In the genomic region with DNA sequence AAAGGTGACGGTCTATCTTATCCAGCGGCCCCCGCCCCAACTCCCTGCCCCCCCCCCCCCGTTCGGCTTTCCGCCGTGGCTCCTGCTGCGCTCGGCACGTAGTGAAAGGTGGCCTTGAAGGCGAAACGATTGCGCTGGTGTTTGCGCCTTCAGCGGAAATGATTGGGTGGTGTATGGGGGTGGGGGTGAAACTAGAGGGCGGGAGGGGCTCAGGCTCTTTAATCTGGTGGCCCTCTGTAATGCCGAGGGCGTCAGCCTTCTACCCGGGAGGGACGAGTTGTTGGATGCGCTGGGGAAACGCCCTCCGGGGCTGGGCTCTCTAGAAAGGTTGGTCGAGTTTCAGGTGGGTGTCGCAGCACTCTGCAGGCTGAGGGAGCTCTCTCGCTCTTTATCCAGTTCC, we compare ENCODE assay signal across 8 mouse cellular contexts. TPM values are rescaled to one million over a fixed set of nuclear protein-coding genes. Genes with fewer than 3 reads are reported as not detected.
DNase-seq lines count a peak whose midpoint lies in the region; ATAC-seq lines count a peak whose summit lies in the region.

No protein-coding gene starts in this region.

- H3K4me3 ChIP-seq in neural tube, embryonic 11.5 days (ENCODE audit: low read depth, low read length), result peak overlapping the region; percentile 85
- peak overlapping the region; percentile 91 for H3K4me3 ChIP-seq in intestine, embryonic 16.5 days (ENCODE audit: low read length)
- peak overlapping the region; percentile 87 for H3K4me3 ChIP-seq in liver, embryonic 12.5 days
- H3K4me3 ChIP-seq in stomach, embryonic 14.5 days (ENCODE audit: low read depth, low read length), result peak overlapping the region; percentile 86

- peak; percentile 52 for DNase-seq in neural tube, embryonic 11.5 days (ENCODE audit: low spot score)
- no peak for DNase-seq in neural tube, embryonic 10.5 days (ENCODE audit: extremely low spot score, low spot score)
- peak; percentile 73 for DNase-seq in embryo, embryonic 10 days (ENCODE audit: low spot score)
- peak; percentile 99 for DNase-seq in heart, adult 11 months

- no peaks in the 10 kb centered on the region for H3K9me3 ChIP-seq in neural tube, embryonic 11.5 days (ENCODE audit: control insufficient read depth, low read length)
- H3K9me3 ChIP-seq in intestine, embryonic 16.5 days (ENCODE audit: control insufficient read depth, low read length), result no peaks in the 10 kb centered on the region
- H3K9me3 ChIP-seq in liver, embryonic 12.5 days (replicated peaks), result no peaks in the 10 kb centered on the region
- H3K9me3 ChIP-seq in stomach, embryonic 14.5 days (ENCODE audit: control insufficient read depth, low read depth, low read length), result no peaks in the 10 kb centered on the region

- H3K36me3 ChIP-seq in neural tube, embryonic 11.5 days (ENCODE audit: control insufficient read depth, insufficient read depth, low read length), result peaks cover 2% of the 10 kb centered on the region; the same call in 1 of the 2 replicates
- no peaks in the 10 kb centered on the region for H3K36me3 ChIP-seq in intestine, embryonic 16.5 days (ENCODE audit: control insufficient read depth, insufficient read depth, low read length)
- H3K36me3 ChIP-seq in liver, embryonic 12.5 days, result peaks cover 13% of the 10 kb centered on the region
- H3K36me3 ChIP-seq in stomach, embryonic 14.5 days (ENCODE audit: control insufficient read depth, insufficient read depth, low read length), result no peaks in the 10 kb centered on the region

- peak overlapping the region; percentile 98 for H3K9ac ChIP-seq in neural tube, embryonic 11.5 days (ENCODE audit: low read length)
- H3K9ac ChIP-seq in intestine, embryonic 16.5 days (ENCODE audit: low read depth, low read length), result peak overlapping the region; percentile 99
- peak overlapping the region; percentile 88 for H3K9ac ChIP-seq in liver, embryonic 12.5 days
- peak overlapping the region; percentile 97 for H3K9ac ChIP-seq in stomach, embryonic 14.5 days (replicated peaks; ENCODE audit: low read depth, low read length)

- H3K4me1 ChIP-seq in neural tube, embryonic 11.5 days (ENCODE audit: control insufficient read depth, insufficient read depth, low read length), result peaks cover 22% of the 10 kb centered on the region
- peaks cover 45% of the 10 kb centered on the region for H3K4me1 ChIP-seq in intestine, embryonic 16.5 days (ENCODE audit: control insufficient read depth, insufficient read depth, low read length)
- peaks cover 63% of the 10 kb centered on the region for H3K4me1 ChIP-seq in liver, embryonic 12.5 days
- peaks cover 28% of the 10 kb centered on the region for H3K4me1 ChIP-seq in stomach, embryonic 14.5 days (ENCODE audit: control insufficient read depth, insufficient read depth, low read length)

- peak overlapping the region; percentile 93 for H3K4me2 ChIP-seq in neural tube, embryonic 11.5 days (ENCODE audit: low read depth)
- H3K4me2 ChIP-seq in intestine, embryonic 16.5 days (ENCODE audit: low read depth, low read length), result peak overlapping the region; percentile 87
- H3K4me2 ChIP-seq in liver, embryonic 12.5 days, result peak overlapping the region; percentile 90
- peak overlapping the region; percentile 76 for H3K4me2 ChIP-seq in stomach, embryonic 14.5 days (replicated peaks; ENCODE audit: low read depth, low read length)

- H3K27me3 ChIP-seq in neural tube, embryonic 11.5 days (ENCODE audit: control insufficient read depth, insufficient read depth, low read length), result no peaks in the 10 kb centered on the region
- H3K27me3 ChIP-seq in intestine, embryonic 16.5 days (replicated peaks; ENCODE audit: control insufficient read depth, insufficient read depth, low read length), result no peaks in the 10 kb centered on the region
- H3K27me3 ChIP-seq in liver, embryonic 12.5 days (replicated peaks), result no peaks in the 10 kb centered on the region; the same call in 1 of the 2 replicates
- H3K27me3 ChIP-seq in stomach, embryonic 14.5 days (ENCODE audit: control insufficient read depth, insufficient read depth, low read length), result no peaks in the 10 kb centered on the region

- H3K27ac ChIP-seq in neural tube, embryonic 11.5 days (ENCODE audit: low read depth, low read length), result peak overlapping the region; percentile 97
- H3K27ac ChIP-seq in intestine, embryonic 16.5 days (ENCODE audit: low read length), result peak overlapping the region; percentile 98
- peak overlapping the region; percentile 94 for H3K27ac ChIP-seq in liver, embryonic 12.5 days
- peak overlapping the region; percentile 98 for H3K27ac ChIP-seq in stomach, embryonic 14.5 days (ENCODE audit: low read length)

- ATAC-seq in neural tube, embryonic 11.5 days (ENCODE audit: insufficient read depth, low FRiP score, low TSS enrichment), result no peak
- peak; percentile 46 for ATAC-seq in intestine, embryonic 16.5 days
- ATAC-seq in liver, embryonic 12.5 days, result peak; percentile 50
- peak; percentile 10; the same call in 1 of the 2 replicates for ATAC-seq in monocyte, adult 5-6 weeks (replicated peaks; ENCODE audit: insufficient number of reproducible peaks, low FRiP score, low TSS enrichment, poor library complexity, severe bottlenecking)
- ATAC-seq in stomach, embryonic 14.5 days (ENCODE audit: insufficient number of reproducible peaks, insufficient read depth, low FRiP score, low read depth), result no peak

- WGBS in neural tube, embryonic 11.5 days, result 1% methylated on average over 26 of the region's 26 CpGs
- WGBS in intestine, embryonic 16.5 days, result 0% methylated on average over 26 of the region's 26 CpGs
- WGBS in liver, embryonic 12.5 days (ENCODE audit: insufficient replicate concordance), result under 1% methylated on average over 26 of the region's 26 CpGs
- under 1% methylated on average over 26 of the region's 26 CpGs for WGBS in stomach, embryonic 14.5 days

RNA-seq across cellular contexts. Expression of a gene that starts 3.5 kb away (rescaled TPM):
- 125 and 138 TPM in 2 replicates for polyA plus RNA-seq in neural tube, embryonic 11.5 days (2014; fragmentation: Nextera tagmentation; extraction: Ambion mirVana)
- 146 and 206 TPM in 2 replicates for polyA plus RNA-seq in intestine, embryonic 16.5 days (2015; fragmentation: Nextera tagmentation; extraction: Ambion mirVana)
- 112 and 122 TPM in 2 replicates for polyA plus RNA-seq in liver, embryonic 12.5 days (2016; fragmentation: Nextera tagmentation; extraction: Ambion mirVana)
- 648 to 883 TPM (median 742 TPM) in 3 replicates for total RNA-seq in monocyte, adult 5-6 weeks (2017)
- 108 and 118 TPM in 2 replicates for polyA plus RNA-seq in stomach, embryonic 14.5 days (2014; fragmentation: Nextera tagmentation; extraction: Ambion mirVana)

Comparison
In these comparisons a context has a peak if more than half of its experiments do, and no peak if none do; other contexts are left out.
1. ATAC-seq: peak in intestine, embryonic 16.5 days (single experiment), liver, embryonic 12.5 days (single experiment) and monocyte, adult 5-6 weeks (single experiment); none in neural tube, embryonic 11.5 days (single experiment) and stomach, embryonic 14.5 days (single experiment).
2. Peak in every context shown above with its lines, with median percentiles within 50 percentile points of each other: H3K27ac ChIP-seq, H3K4me2 ChIP-seq, H3K4me3 ChIP-seq and H3K9ac ChIP-seq.